Mouse (Mus musculus): ENCODE data around the gene Lats2. TPM values are rescaled to one million over a fixed set of nuclear protein-coding genes. Genes with fewer than 3 reads are reported as not detected.

The Lats2 gene
- polyA plus RNA-seq, 1 experiment from 2014 or later = 10.9 TPM

DNA sequence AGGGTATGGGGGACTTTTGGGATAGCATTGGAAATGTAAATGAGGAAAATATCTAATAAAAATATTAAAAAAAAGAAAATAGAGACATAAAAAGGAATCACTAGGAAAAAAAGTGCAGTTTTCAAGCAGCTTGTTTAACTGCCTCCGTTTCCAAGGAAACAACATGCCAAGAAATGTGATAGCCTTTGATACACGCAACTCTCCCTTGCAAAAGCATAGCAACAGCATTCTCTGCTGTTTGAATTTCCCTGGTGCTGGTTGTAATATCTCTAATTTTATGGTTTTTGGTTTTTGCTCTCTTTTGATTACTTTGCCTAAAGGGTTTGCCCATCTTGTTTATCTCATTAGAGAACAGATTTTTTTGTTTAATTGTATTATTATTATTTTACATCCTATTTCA lies 82.7 kb downstream of the Lats2 start:
- no peaks in the 10 kb centered on the region for H3K9me3 ChIP-seq (ENCODE audit: control insufficient read depth, low read length)
- no peaks in the 10 kb centered on the region for H3K36me3 ChIP-seq (ENCODE audit: control insufficient read depth, insufficient read depth, low read length)
- no peaks in the 10 kb centered on the region for H3K4me1 ChIP-seq (replicated peaks; ENCODE audit: control insufficient read depth, insufficient read depth)
- TF ChIP-seq CTCF (IDR thresholded peaks at IDR 0.05; ENCODE audit: low read depth) = no peak
- TF ChIP-seq EP300 (optimal IDR thresholded peaks at IDR 0.05) = no peak
- ATAC-seq (ENCODE audit: low FRiP score, low TSS enrichment) (no peak), DNase-seq (ENCODE audit: low spot score) (no peak)
- no peak overlapping the region for H3K9ac ChIP-seq (ENCODE audit: low read length)
- H3K4me3 ChIP-seq (ENCODE audit: low read depth, low read length) = no peak overlapping the region
- H3K4me2 ChIP-seq (replicated peaks; ENCODE audit: low read depth) = no peak overlapping the region
- H3K27ac ChIP-seq (replicated peaks) = no peak overlapping the region
- no peaks in the 10 kb centered on the region for H3K27me3 ChIP-seq (ENCODE audit: control insufficient read depth, insufficient read depth, low read length)
- 40% methylated on average over 2 of the region's 2 CpGs for WGBS

DNA sequence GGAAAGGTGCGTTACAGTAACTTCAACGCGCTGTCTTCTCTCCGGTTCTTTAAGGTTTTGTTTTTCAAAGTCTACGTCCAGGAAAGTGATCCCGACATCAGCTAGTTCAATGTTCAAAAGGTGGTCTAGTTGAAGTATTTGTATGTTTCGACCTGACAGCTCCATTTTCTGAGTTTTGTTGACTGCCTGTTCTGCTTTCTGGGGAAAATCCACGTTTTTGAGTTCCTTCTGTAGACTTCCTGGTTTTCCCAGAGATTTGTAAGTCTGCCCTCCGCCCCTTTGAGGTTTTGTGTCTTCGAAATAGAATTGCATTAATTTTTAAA lies 92.6 kb downstream of the Lats2 start:
- Histone ChIP-seq H3K36me3 (ENCODE audit: control insufficient read depth, insufficient read depth, low read length) (no peaks in the 10 kb centered on the region), H3K27me3 (ENCODE audit: control insufficient read depth, insufficient read depth, low read length) (no peaks in the 10 kb centered on the region), H3K4me3 (ENCODE audit: low read depth, low read length) (peak overlapping the region; percentile 79), H3K9ac (ENCODE audit: low read length) (peak overlapping the region; percentile 90), H3K9me3 (ENCODE audit: control insufficient read depth, low read length) (no peaks in the 10 kb centered on the region), H3K27ac (replicated peaks) (no peak overlapping the region; the same call in 1 of the 2 replicates), H3K4me2 (replicated peaks; ENCODE audit: low read depth) (peak overlapping the region; percentile 91), H3K4me1 (replicated peaks; ENCODE audit: control insufficient read depth, insufficient read depth) (no peaks in the 10 kb centered on the region)
- DNase-seq (ENCODE audit: low spot score) (no peak), ATAC-seq (ENCODE audit: low FRiP score, low TSS enrichment) (no peak)
- 6% methylated on average over 10 of the region's 10 CpGs for WGBS
- TF ChIP-seq CTCF (IDR thresholded peaks at IDR 0.05; ENCODE audit: low read depth) (no peak), EP300 (optimal IDR thresholded peaks at IDR 0.05) (no peak)

DNA sequence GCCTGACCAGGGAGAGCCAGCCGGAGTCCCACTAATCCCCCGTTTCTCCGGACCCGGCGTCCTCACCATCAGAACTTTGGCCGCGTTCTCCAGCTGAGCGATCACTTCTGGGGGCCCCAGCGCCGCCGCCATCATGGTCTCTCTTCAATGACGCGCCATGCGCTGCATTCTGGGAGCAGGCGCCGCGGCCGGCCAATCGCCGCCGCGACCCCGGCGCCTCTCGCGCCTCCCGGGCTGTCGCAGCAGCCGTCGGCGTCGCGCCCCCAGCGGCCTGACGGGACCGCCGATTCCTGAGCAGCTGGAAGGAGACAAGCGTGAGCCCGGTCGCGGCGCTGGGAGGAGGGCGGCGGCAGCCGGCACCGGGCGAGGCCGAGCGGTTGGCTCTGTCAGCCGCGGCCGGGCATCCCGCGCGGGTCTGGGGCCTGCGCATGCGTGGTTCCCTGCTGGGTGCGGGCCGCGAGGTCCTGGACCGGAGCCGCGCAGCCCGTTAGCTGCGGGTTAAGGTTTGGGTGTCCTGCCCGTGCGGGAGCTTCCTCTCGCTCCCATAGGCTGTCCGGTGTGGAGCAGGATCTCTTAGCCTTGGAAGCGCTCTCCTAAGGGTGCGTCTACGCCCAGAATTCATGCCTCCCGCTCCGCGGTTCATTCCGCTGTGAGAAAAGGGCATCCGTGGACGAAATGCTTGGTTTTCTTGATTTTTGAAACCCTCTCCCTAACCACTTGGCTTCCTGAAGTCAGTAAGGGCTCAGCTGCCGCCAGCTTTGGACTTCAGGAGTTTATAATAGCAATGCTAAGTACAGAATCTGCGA lies 93.2 kb downstream of the Lats2 start, which contains the start of gene Xpo4:
Gene Xpo4 (minus strand): TSS at position 609 of the 806 bp plus-strand sequence.
- TF ChIP-seq EP300 (optimal IDR thresholded peaks at IDR 0.05) (no peak), CTCF (IDR thresholded peaks at IDR 0.05; ENCODE audit: low read depth) (peak; percentile 46; the same call in 1 of the 2 replicates)
- no peaks in the 10 kb centered on the region for H3K4me1 ChIP-seq (replicated peaks; ENCODE audit: control insufficient read depth, insufficient read depth)
- peak within 1 kb of the TSS; percentile 93 for H3K27ac ChIP-seq (replicated peaks)
- H3K36me3 ChIP-seq (ENCODE audit: control insufficient read depth, insufficient read depth, low read length) = no peaks in the 10 kb centered on the region
- WGBS = under 1% methylated on average over 76 of the region's 80 CpGs
- ATAC-seq (ENCODE audit: low FRiP score, low TSS enrichment) (peak; percentile 95), DNase-seq (ENCODE audit: low spot score) (peak; percentile 84)
- peak within 1 kb of the TSS; percentile 91 for H3K4me2 ChIP-seq (replicated peaks; ENCODE audit: low read depth)
- no peaks in the 10 kb centered on the region for H3K27me3 ChIP-seq (ENCODE audit: control insufficient read depth, insufficient read depth, low read length)
- peak within 1 kb of the TSS; percentile 90 for H3K9ac ChIP-seq (ENCODE audit: low read length)
- peak within 1 kb of the TSS; percentile 79 for H3K4me3 ChIP-seq (ENCODE audit: low read depth, low read length)
- no peaks in the 10 kb centered on the region for H3K9me3 ChIP-seq (ENCODE audit: control insufficient read depth, low read length)

DNA sequence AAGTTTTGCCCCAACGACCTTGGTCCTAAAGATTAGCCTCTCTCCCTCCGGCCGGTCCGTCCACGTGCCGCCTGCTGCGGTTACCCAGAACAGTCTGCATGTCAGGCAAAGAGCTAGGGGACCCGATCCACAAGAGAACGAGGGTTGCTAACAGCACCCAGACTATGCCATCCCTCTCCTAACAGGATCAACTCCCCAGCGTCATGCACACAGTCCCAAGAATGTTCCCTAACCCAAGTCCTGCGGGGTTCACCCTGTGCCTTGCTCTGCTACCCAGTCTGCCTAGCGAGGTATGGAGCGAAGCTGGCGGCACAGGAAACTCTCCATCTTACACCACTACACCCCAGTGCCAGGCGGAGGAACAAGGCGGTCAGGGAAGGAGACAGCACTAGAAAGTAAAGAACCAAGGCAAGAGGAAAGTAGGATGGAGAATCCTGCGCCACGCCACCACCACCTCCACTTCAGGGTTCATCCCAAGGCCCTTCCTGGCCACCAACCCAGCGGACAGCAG lies 93.8 kb downstream of the Lats2 start:
- DNase-seq (ENCODE audit: low spot score) (peak; percentile 46), ATAC-seq (ENCODE audit: low FRiP score, low TSS enrichment) (peak; percentile 64)
- H3K9me3 ChIP-seq (ENCODE audit: control insufficient read depth, low read length) = no peaks in the 10 kb centered on the region
- no peaks in the 10 kb centered on the region for H3K36me3 ChIP-seq (ENCODE audit: control insufficient read depth, insufficient read depth, low read length)
- TF ChIP-seq EP300 (optimal IDR thresholded peaks at IDR 0.05) = no peak
- no peak for TF ChIP-seq CTCF (IDR thresholded peaks at IDR 0.05; ENCODE audit: low read depth)
- peak overlapping the region; percentile 79 for H3K4me3 ChIP-seq (ENCODE audit: low read depth, low read length)
- H3K4me2 ChIP-seq (replicated peaks; ENCODE audit: low read depth) = peak overlapping the region; percentile 91
- H3K27me3 ChIP-seq (ENCODE audit: control insufficient read depth, insufficient read depth, low read length) = no peaks in the 10 kb centered on the region
- no peaks in the 10 kb centered on the region for H3K4me1 ChIP-seq (replicated peaks; ENCODE audit: control insufficient read depth, insufficient read depth)
- under 1% methylated on average over 19 of the region's 19 CpGs for WGBS
- peak overlapping the region; percentile 90 for H3K9ac ChIP-seq (ENCODE audit: low read length)
- H3K27ac ChIP-seq (replicated peaks) = peak overlapping the region; percentile 93

DNA sequence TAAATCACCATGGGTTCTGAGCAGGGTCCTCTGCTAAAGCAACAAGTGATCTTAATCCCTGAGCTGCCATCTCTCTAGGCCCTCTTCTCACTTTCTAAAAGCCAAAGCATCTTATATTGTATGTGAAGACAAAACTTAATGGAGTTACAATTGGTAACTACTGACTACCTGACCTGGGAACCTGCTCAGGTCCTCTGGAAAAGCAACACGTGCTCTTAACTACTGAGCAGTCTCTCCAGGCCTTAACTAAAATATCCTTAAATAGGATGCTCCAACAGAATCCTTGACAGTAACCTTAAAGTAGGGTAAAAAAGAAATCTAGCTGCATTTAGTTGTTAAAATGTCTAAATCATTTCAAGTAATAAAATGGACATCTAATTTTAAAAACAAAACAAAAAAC lies 94.6 kb downstream of the Lats2 start:
- ATAC-seq (ENCODE audit: low FRiP score, low TSS enrichment) (no peak), DNase-seq (ENCODE audit: low spot score) (no peak)
- WGBS = 23% methylated on average over 1 of the region's 1 CpGs
- Histone ChIP-seq H3K36me3 (ENCODE audit: control insufficient read depth, insufficient read depth, low read length) (no peaks in the 10 kb centered on the region), H3K4me2 (replicated peaks; ENCODE audit: low read depth) (peak overlapping the region; percentile 91), H3K4me3 (ENCODE audit: low read depth, low read length) (peak overlapping the region; percentile 79), H3K4me1 (replicated peaks; ENCODE audit: control insufficient read depth, insufficient read depth) (no peaks in the 10 kb centered on the region), H3K9ac (ENCODE audit: low read length) (no peak overlapping the region), H3K9me3 (ENCODE audit: control insufficient read depth, low read length) (no peaks in the 10 kb centered on the region), H3K27me3 (ENCODE audit: control insufficient read depth, insufficient read depth, low read length) (no peaks in the 10 kb centered on the region), H3K27ac (replicated peaks) (no peak overlapping the region)
- TF ChIP-seq EP300 (optimal IDR thresholded peaks at IDR 0.05) = no peak
- TF ChIP-seq CTCF (IDR thresholded peaks at IDR 0.05; ENCODE audit: low read depth) = no peak

DNA sequence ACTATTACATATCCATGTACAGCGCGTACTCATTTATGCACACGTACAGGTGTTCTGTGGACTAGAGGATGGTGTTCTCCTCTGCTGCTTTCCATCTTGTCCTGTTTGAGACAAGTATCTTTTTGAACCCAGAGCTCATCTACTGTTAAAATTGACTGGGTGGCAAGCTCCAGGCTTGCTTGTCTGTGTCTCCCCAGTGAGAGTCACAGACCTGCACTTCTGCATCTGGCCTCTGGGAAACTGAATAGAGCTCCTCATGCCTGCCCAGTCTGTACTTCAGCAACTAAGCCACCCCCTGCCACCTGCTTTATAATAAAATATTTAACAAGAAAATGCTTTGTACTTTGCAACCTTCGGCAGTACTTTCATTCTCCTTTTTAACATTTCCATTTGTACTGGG lies 99.9 kb downstream of the Lats2 start:
- DNase-seq (ENCODE audit: low spot score) (no peak), ATAC-seq (ENCODE audit: low FRiP score, low TSS enrichment) (no peak)
- WGBS = 94% methylated on average over 4 of the region's 4 CpGs
- no peaks in the 10 kb centered on the region for H3K36me3 ChIP-seq (ENCODE audit: control insufficient read depth, insufficient read depth, low read length)
- H3K4me3 ChIP-seq (ENCODE audit: low read depth, low read length) = no peak overlapping the region
- H3K27me3 ChIP-seq (ENCODE audit: control insufficient read depth, insufficient read depth, low read length) = no peaks in the 10 kb centered on the region
- H3K4me1 ChIP-seq (replicated peaks; ENCODE audit: control insufficient read depth, insufficient read depth) = no peaks in the 10 kb centered on the region
- no peak overlapping the region for H3K9ac ChIP-seq (ENCODE audit: low read length)
- no peak for TF ChIP-seq EP300 (optimal IDR thresholded peaks at IDR 0.05)
- TF ChIP-seq CTCF (IDR thresholded peaks at IDR 0.05; ENCODE audit: low read depth) = no peak
- H3K4me2 ChIP-seq (replicated peaks; ENCODE audit: low read depth) = no peak overlapping the region
- no peaks in the 10 kb centered on the region for H3K9me3 ChIP-seq (ENCODE audit: control insufficient read depth, low read length)
- H3K27ac ChIP-seq (replicated peaks) = no peak overlapping the region

Measured in stomach, postnatal 0 days (tissue).